Comparison of ENCODE assay signal across 16 mouse cellular contexts in the genomic region with DNA sequence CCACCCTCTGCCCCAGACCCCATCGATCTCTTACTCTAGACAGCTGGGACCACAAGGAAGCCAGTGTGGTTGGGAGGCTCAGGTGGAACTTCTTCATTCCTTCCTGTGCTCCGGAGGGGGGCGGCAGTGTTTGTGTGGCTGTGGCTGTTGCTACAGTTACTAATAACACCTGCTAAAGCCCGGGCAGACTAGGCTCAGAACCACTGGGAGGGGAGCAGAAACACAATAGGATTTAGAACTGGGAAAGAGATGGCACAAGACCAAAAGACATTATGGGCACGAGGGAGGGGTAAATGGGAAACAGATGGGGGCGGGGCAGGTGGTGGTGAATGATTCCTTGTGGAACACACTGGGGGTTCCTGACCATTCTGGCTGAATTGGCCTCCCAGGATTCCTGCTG. TPM values are rescaled to one million over a fixed set of nuclear protein-coding genes. Genes with fewer than 3 reads are reported as not detected.
DNase-seq lines count a peak whose midpoint lies in the region; ATAC-seq and TF ChIP-seq lines count a peak whose summit lies in the region.
"Had no signal": no experiment of that assay in that cellular context is flagged by ENCODE, and none has a peak within 500 bp of the region (broad histone marks: within the 10 kb centered on the region; RNA-seq: fewer than 3 reads in every experiment).

No protein-coding gene starts in this region.

- 20% methylated on average over 6 of the region's 6 CpGs for WGBS in lung, adult 2 months
- 40% methylated on average over 6 of the region's 6 CpGs for WGBS in lung, embryonic 14.5 days

- no peak for DNase-seq in lung, adult 2 months
- no peak for DNase-seq in lung, postnatal 14 days
- DNase-seq in brain, embryonic 14.5 days (ENCODE audit: low read depth) = peak; percentile 61
- no peak for DNase-seq in lung, embryonic 14.5 days
- DNase-seq in thymus, postnatal 14 days = peak; percentile 47
- DNase-seq in gastrocnemius, postnatal 4 days (ENCODE audit: low spot score in 2 of 2) = no peak
- DNase-seq in urinary bladder, postnatal 25 days (ENCODE audit: low spot score) = no peak
- DNase-seq: adrenal gland, adult 2 months; heart, adult 18-20 months had no signal

- no peak for TF ChIP-seq CTCF in lung, adult 2 months (IDR thresholded peaks at IDR 0.05; ENCODE audit: insufficient read depth, low read length)
- TF ChIP-seq CTCF in brain, embryonic 14.5 days (IDR thresholded peaks at IDR 0.05; ENCODE audit: borderline replicate concordance, extremely low read depth, insufficient read depth, insufficient read length) = no peak
- no peak for TF ChIP-seq CTCF in lung, embryonic 14.5 days (IDR thresholded peaks at IDR 0.05; ENCODE audit: low read depth)

- no peak for ATAC-seq in lung, embryonic 14.5 days (ENCODE audit: insufficient read depth)

- no peak overlapping the region for H3K4me2 ChIP-seq in lung, embryonic 14.5 days
- H3K4me2 ChIP-seq: embryonic facial prominence, embryonic 12.5 days had no signal

- no peak overlapping the region for H3K4me3 ChIP-seq in lung, adult 2 months (replicated peaks; ENCODE audit: extremely low read depth, low read depth, low read length)
- no peak overlapping the region for H3K4me3 ChIP-seq in lung, embryonic 14.5 days (ENCODE audit: low read depth, low read length)
- H3K4me3 ChIP-seq: embryonic facial prominence, embryonic 12.5 days had no signal

- no peaks in the 10 kb centered on the region for H3K27me3 ChIP-seq in lung, embryonic 14.5 days (ENCODE audit: insufficient read depth, low read length)
- H3K27me3 ChIP-seq: embryonic facial prominence, embryonic 12.5 days had no signal

- H3K27ac ChIP-seq in lung, embryonic 14.5 days (ENCODE audit: low read depth) = peak overlapping the region; percentile 70
- H3K27ac ChIP-seq: embryonic facial prominence, embryonic 12.5 days had no signal

- H3K4me1 ChIP-seq in lung, adult 2 months (ENCODE audit: control insufficient read depth, insufficient read depth, low read length) = 0 out of 2 replicates have a peak, but pooled peaks cover 7% of the 10 kb centered on the region
- peaks cover 6% of the 10 kb centered on the region; the same call in 1 of the 2 replicates for H3K4me1 ChIP-seq in lung, embryonic 14.5 days (ENCODE audit: insufficient read depth)

- no peaks in the 10 kb centered on the region for H3K36me3 ChIP-seq in lung, embryonic 14.5 days (ENCODE audit: insufficient read depth)
- H3K36me3 ChIP-seq: embryonic facial prominence, embryonic 12.5 days had no signal

- H3K9me3 ChIP-seq in lung, embryonic 14.5 days (ENCODE audit: low read depth, low read length) = no peaks in the 10 kb centered on the region
- H3K9me3 ChIP-seq: embryonic facial prominence, embryonic 12.5 days had no signal

- TF ChIP-seq POLR2A in lung, adult 2 months (IDR thresholded peaks at IDR 0.05; ENCODE audit: borderline replicate concordance, extremely low read depth, low read depth, low read length) = peak; percentile 20; the same call in 1 of the 2 replicates
- no peak for TF ChIP-seq POLR2A in brain, embryonic 14.5 days (IDR thresholded peaks at IDR 0.05; ENCODE audit: borderline replicate concordance, extremely low read depth, insufficient read depth, insufficient read length, poor library complexity, severe bottlenecking)

- H3K9ac ChIP-seq in lung, embryonic 14.5 days = no peak overlapping the region
- H3K9ac ChIP-seq: embryonic facial prominence, embryonic 12.5 days had no signal

RNA-seq across cellular contexts. Expression of a gene that starts 47.4 kb away (rescaled TPM):
- 0.11 TPM in 1 of 2 replicates, not detected in the other for polyA plus RNA-seq in lung, adult 2 months (2012; rRNA removed)
- polyA plus RNA-seq in brain, embryonic 14.5 days (2012; rRNA removed) = 0.04 TPM in 1 of 2 replicates, not detected in the other
- polyA plus RNA-seq in lung, embryonic 14.5 days (2014; fragmentation: Nextera tagmentation; extraction: Ambion mirVana) = 0.27 and 0.38 TPM in 2 replicates
- not detected for total RNA-seq in gastrocnemius, postnatal 4 days (2021)
- total RNA-seq: adrenal gland, adult 2 months; left cerebral cortex, postnatal 25 days had no signal
- polyA plus RNA-seq: adrenal gland, adult 2 months; embryonic facial prominence, embryonic 12.5 days; hindbrain, embryonic 11.5 days; neural tube, embryonic 11.5 days; small intestine, adult 2 months had no signal

RNA-seq across cellular contexts. Expression of a gene that starts 55.7 kb away (rescaled TPM):
- 0.18 TPM in 1 of 2 replicates, not detected in the other for polyA plus RNA-seq in lung, adult 2 months (2012; rRNA removed)
- 0.42 and 0.54 TPM in 2 replicates for polyA plus RNA-seq in brain, embryonic 14.5 days (2012; rRNA removed)
- 0.37 TPM in 1 of 2 replicates, not detected in the other for polyA plus RNA-seq in lung, embryonic 14.5 days (2014; fragmentation: Nextera tagmentation; extraction: Ambion mirVana)
- under 1 TPM in 1 of 2 experiments, not detected in 1; 0.86 TPM for total RNA-seq in gastrocnemius, postnatal 4 days (2021)
- total RNA-seq: ES-E14; heart, adult 18-20 months; left cerebral cortex, postnatal 25 days; megakaryocyte, adult 5-6 weeks had no signal
- polyA plus RNA-seq: embryonic facial prominence, embryonic 12.5 days; hindbrain, embryonic 11.5 days; neural tube, embryonic 11.5 days; small intestine, adult 2 months had no signal

Comparison
In these comparisons a context has a peak if more than half of its experiments do, and no peak if none do; other contexts are left out.
1. DNase-seq: peak in brain, embryonic 14.5 days (single experiment) and thymus, postnatal 14 days (single experiment); none in lung, adult 2 months (single experiment), lung, postnatal 14 days (single experiment), lung, embryonic 14.5 days (single experiment), gastrocnemius, postnatal 4 days (0 of 2) and urinary bladder, postnatal 25 days (single experiment).